Mouse (Mus musculus): ENCODE results near the gene C130050O18Rik.

DNA sequence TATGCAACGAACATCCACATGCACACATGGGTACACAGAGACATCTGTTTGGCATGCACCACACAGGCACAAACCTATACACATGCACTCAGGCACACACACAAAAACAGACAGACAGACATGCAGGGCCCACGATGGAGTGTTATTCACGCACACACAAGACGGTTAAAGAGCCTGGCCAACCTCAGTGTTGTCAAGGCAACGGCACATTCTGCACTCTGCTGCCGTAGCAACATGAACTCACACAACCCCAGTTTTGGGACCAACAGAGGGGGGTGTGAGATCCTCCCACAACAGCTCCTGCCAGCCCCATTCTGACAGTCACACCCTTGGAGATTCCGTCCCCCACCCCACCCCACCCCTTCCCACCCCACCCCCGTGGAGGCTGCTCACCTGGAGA is 29.9 kb downstream of the C130050O18Rik start:
- TF ChIP-seq CTCF (IDR thresholded peaks at IDR 0.05; ENCODE audit: low read depth, low read length) (no peak), POLR2A (IDR thresholded peaks at IDR 0.05; ENCODE audit: extremely low read depth, insufficient read depth, low read length) (no peak)
